Mouse (Mus musculus) B cell, adult 2 months (primary cell): ENCODE measurements around the gene Lhx4.
A peak's percentile ranks its signal among the peaks of the same experiment; 100 is the strongest.

Experiments
- DNase-seq, 2 experiments: peaks; one replicate each; pipeline ENCODE4 v3.0.0; 2022

Gene Lhx4

GRCm38 (mm10) chr1:155742411-155743363 is 8.8 kb downstream of the Lhx4 start:
- no peak for DNase-seq

GRCm38 (mm10) chr1:155741988-155742387 is 9.5 kb downstream of the Lhx4 start:
- no peak for DNase-seq

GRCm38 (mm10) chr1:155741378-155741945 is 10.0 kb downstream of the Lhx4 start:
- peak; percentile 17 to 21 for DNase-seq

- DNase-seq = peak; percentile 21
These were observed 10.7 kb downstream of the Lhx4 start for GRCm38 (mm10) chr1:155740622-155741377.

GRCm38 (mm10) chr1:155737809-155738383 is 13.6 kb downstream of the Lhx4 start:
- no peak for DNase-seq

- peak; percentile 26 to 28 for DNase-seq
These were observed 14.3 kb downstream of the Lhx4 start for GRCm38 (mm10) chr1:155737017-155737808.

- DNase-seq = no peak
These were observed 15.2 kb downstream of the Lhx4 start for GRCm38 (mm10) chr1:155736096-155736825.

- no peak for DNase-seq
These were observed 20.3 kb downstream of the Lhx4 start for GRCm38 (mm10) chr1:155731156-155731555.

- no peak for DNase-seq
These were observed 22.2 kb downstream of the Lhx4 start for GRCm38 (mm10) chr1:155729113-155729795.

- DNase-seq = no peak
These were observed 23.7 kb downstream of the Lhx4 start for GRCm38 (mm10) chr1:155727830-155728229.

- DNase-seq = no peak
These were observed 25.6 kb downstream of the Lhx4 start for GRCm38 (mm10) chr1:155725876-155726275.

GRCm38 (mm10) chr1:155724301-155724700 is 27.2 kb downstream of the Lhx4 start:
- DNase-seq = no peak

GRCm38 (mm10) chr1:155722185-155722584 is 29.3 kb downstream of the Lhx4 start:
- DNase-seq = peak; percentile 65 to 72

- peak in 1 of 2 experiments; percentile 31 for DNase-seq
These were observed 30.0 kb downstream of the Lhx4 start for GRCm38 (mm10) chr1:155721443-155721842.

GRCm38 (mm10) chr1:155720006-155720405 is 31.5 kb downstream of the Lhx4 start:
- DNase-seq = no peak

- no peak for DNase-seq
These were observed 32.6 kb downstream of the Lhx4 start for GRCm38 (mm10) chr1:155718851-155719250.

- DNase-seq = no peak
These were observed 34.2 kb downstream of the Lhx4 start for GRCm38 (mm10) chr1:155717301-155717700.

- no peak for DNase-seq
These were observed 36.1 kb downstream of the Lhx4 start for GRCm38 (mm10) chr1:155715366-155715765.

GRCm38 (mm10) chr1:155713306-155713705 is 38.2 kb downstream of the Lhx4 start:
- no peak for DNase-seq

- DNase-seq = no peak
These were observed 47.3 kb downstream of the Lhx4 start for GRCm38 (mm10) chr1:155704182-155704581.

GRCm38 (mm10) chr1:155703191-155703680 is 48.2 kb downstream of the Lhx4 start:
- no peak for DNase-seq
